Mouse (Mus musculus) testis, adult 2 months (tissue): ENCODE measurements around the gene Srpk2. TPM values are rescaled to one million over a fixed set of nuclear protein-coding genes. Genes with fewer than 3 reads are reported as not detected.
"Not testable (repeated sequence)": the region's sequence is repeated elsewhere in the genome, so short reads cannot be mapped to it uniquely, and the experiment has no call there.

Experiments
- H3K27ac ChIP-seq: fragments of 200-500 bp; 2 replicates; pipeline ENCODE4 v1.5.1; 2012; ENCODE audit warnings: low read depth, low read length; ENCODE audit not compliant: control insufficient read depth, insufficient read depth
- H3K27me3 ChIP-seq: fragments of 200-500 bp; 2 replicates; pipeline ENCODE4 v1.6.1; 2012; ENCODE audit warnings: mild to moderate bottlenecking, low read length, moderate library complexity; ENCODE audit not compliant: control insufficient read depth, insufficient read depth
- H3K36me3 ChIP-seq: fragments of 200-500 bp; 2 replicates; pipeline ENCODE4 v1.6.1; 2012; ENCODE audit warnings: mild to moderate bottlenecking, low read length; ENCODE audit not compliant: control insufficient read depth, insufficient read depth
- H3K4me1 ChIP-seq: fragments of 200-500 bp; 2 replicates; pipeline ENCODE4 v1.6.1; 2012; ENCODE audit warnings: low read length; ENCODE audit not compliant: control insufficient read depth, insufficient read depth
- H3K4me3 ChIP-seq: fragments of 200-500 bp; 2 replicates; pipeline ENCODE4 v1.5.1; 2012; ENCODE audit warnings: low read depth, mild to moderate bottlenecking, low read length, moderate library complexity, mixed read lengths; ENCODE audit not compliant: control insufficient read depth
- CTCF ChIP-seq: fragments of 200-500 bp; IDR thresholded peaks from 2 replicates; pipeline ENCODE4 v1.5.1; 2012; ENCODE audit warnings: low read depth, mild to moderate bottlenecking, inconsistent platforms, low read length, moderate library complexity; ENCODE audit not compliant: control insufficient read depth, insufficient read depth, insufficient replicate concordance
- POLR2A ChIP-seq: fragments of 200-500 bp; IDR thresholded peaks from 2 replicates; pipeline ENCODE4 v1.6.1; 2012; ENCODE audit warnings: low read depth, mild to moderate bottlenecking, inconsistent platforms, low read length, moderate library complexity; ENCODE audit not compliant: control insufficient read depth
- polyA plus RNA-seq: library from polyadenylated mRNA; depleted of rRNA; stranded (reverse); fragments of >200 nt; gene quantifications from 2 replicates; pipeline ENCODE4 v1.2.3, GENCODE M21; 2012

Gene Srpk2
- polyA plus RNA-seq, 1 experiment: 229 TPM

DNA sequence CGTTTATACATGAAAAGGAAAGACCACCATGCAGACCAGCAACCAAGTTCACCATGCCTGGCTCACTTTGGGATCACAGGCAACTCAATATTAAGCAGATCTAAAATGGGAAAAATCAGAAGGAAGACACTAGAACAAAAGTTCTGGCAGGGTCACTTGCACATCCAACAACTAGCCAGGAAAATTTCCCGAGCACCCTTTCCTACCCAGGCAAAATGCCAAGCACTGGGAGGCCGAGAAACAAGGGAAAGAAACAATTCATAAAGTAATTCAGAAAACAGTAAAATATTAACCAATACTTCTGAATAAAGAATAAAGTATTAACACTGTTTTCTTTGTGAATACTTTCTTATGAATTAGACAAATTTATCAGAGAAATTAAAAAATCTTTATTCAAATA is 85.2 kb downstream of the Srpk2 start:
- H3K36me3 ChIP-seq: no peaks in the 10 kb centered on the region
- TF ChIP-seq POLR2A (no peak), CTCF (no peak)
- H3K4me1 ChIP-seq: no peaks in the 10 kb centered on the region
- H3K4me3 ChIP-seq: no peak overlapping the region
- H3K27ac ChIP-seq: no peak overlapping the region
- no peaks in the 10 kb centered on the region for H3K27me3 ChIP-seq

DNA sequence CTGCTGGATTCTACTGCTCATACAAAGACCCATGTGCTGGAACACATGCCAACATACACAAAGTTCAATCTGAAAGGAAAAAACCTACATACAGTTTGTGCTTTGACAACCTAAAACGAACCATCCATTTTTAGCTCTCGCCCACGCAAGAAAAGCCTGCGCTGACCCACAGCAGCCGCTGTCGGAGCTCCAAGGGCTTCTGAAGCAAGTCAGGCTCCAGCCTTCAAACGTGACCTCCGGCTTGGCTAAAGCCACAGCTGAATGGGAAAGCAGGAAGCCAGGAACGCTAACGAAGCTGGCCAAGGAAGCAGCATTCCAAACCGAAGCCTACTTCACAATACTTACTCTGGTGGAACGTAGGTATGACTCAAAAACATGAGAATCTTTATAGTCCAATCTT is 85.9 kb downstream of the Srpk2 start:
- Histone ChIP-seq H3K36me3 (no peaks in the 10 kb centered on the region), H3K4me1 (no peaks in the 10 kb centered on the region), H3K27me3 (no peaks in the 10 kb centered on the region), H3K27ac (no peak overlapping the region), H3K4me3 (no peak overlapping the region)
- TF ChIP-seq POLR2A (no peak), CTCF (no peak)

GRCm38 (mm10) chr5:23597999-23598398 is 86.4 kb downstream of the Srpk2 start:
- H3K27me3 ChIP-seq: no peaks in the 10 kb centered on the region
- TF ChIP-seq POLR2A (no peak), CTCF (no peak)
- no peak overlapping the region for H3K4me3 ChIP-seq
- no peaks in the 10 kb centered on the region for H3K36me3 ChIP-seq
- no peak overlapping the region for H3K27ac ChIP-seq
- H3K4me1 ChIP-seq: no peaks in the 10 kb centered on the region; the same call in 1 of the 2 replicates

- TF ChIP-seq CTCF (no peak), POLR2A (no peak)
- no peaks in the 10 kb centered on the region; the same call in 1 of the 2 replicates for H3K4me1 ChIP-seq
- H3K27ac ChIP-seq: no peak overlapping the region
- no peaks in the 10 kb centered on the region for H3K27me3 ChIP-seq
- H3K36me3 ChIP-seq: no peaks in the 10 kb centered on the region
- H3K4me3 ChIP-seq: no peak overlapping the region
Observed at GRCm38 (mm10) chr5:23597260-23597864, 87.1 kb downstream of the Srpk2 start.

DNA sequence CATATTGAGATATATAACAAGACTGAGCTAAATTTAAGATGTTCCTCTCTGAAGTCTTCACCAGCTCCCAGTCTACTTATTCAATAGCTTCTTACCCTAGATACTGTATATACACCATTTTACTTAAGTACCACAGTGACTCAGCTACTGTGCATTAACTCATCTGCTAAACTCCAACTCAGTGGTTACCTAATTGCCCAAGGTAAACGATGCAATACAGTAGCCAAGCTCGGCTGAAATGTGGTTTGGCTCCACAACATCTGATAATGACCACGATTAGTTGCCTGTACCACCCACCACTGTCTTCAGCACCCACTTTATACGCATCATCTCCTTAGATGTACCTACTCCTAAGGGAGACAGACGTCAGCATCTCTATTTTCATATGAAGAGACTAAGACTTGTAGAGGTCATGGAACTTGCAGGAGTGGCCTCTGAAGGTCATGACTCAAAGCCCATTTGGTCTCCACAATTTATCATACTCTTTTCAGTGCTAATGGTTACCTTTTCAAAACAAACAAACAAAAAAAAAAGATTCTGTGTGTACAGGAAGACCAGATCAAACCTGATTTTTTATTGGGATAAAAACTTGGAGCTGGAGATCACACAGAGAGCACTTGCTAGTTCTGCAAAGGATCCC is 88.0 kb downstream of the Srpk2 start:
- no peak overlapping the region for H3K27ac ChIP-seq
- H3K27me3 ChIP-seq: no peaks in the 10 kb centered on the region
- no peak overlapping the region for H3K4me3 ChIP-seq
- no peaks in the 10 kb centered on the region for H3K36me3 ChIP-seq
- no peaks in the 10 kb centered on the region; the same call in 1 of the 2 replicates for H3K4me1 ChIP-seq
- no peak for TF ChIP-seq POLR2A
- TF ChIP-seq CTCF: no peak

DNA sequence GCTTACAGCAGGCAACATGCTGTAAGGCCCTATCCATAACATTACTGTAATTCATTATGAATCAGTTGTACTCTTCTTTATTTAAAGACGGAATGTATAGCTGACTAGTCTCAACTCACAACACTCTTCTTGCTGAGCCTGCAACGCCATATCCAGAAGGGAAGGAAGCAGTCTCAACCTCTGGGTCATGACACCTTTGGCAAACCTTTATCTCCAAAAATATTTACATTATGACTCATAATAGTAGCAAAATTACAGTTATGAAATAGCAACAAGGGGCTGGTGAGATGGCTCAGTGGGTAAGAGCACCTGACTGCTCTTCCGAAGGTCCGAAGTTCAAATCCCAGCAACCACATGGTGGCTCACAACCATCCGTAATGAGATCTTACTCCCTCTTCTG is 94.1 kb downstream of the Srpk2 start:
- not testable (repeated sequence) for H3K27me3 ChIP-seq, H3K4me3 ChIP-seq

DNA sequence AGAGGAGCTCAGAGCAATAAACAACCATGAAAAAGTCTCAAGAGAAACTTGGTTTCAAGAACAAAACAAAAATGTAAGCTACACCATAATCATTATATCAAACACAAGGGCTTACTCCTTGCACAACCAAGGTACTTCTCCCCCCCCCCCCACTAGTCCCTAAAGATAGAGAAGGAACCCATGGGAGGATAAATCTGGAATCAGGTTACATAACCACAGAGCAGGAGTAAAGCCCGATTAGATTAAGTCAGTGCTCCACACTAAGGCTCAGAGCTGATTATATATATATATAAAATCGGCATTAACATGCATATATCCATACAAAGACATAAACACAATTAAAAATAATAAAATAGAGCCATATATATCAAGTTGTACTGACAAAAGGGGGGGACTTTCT is 96.8 kb downstream of the Srpk2 start:
- Histone ChIP-seq H3K4me3 (no peak overlapping the region), H3K36me3 (no peaks in the 10 kb centered on the region), H3K27ac (no peak overlapping the region), H3K27me3 (no peaks in the 10 kb centered on the region), H3K4me1 (no peaks in the 10 kb centered on the region)
- TF ChIP-seq CTCF (no peak), POLR2A (no peak)

More for the DNA sequence above, 94.1 kb downstream of the Srpk2 start:
- H3K4me1 ChIP-seq, H3K27ac ChIP-seq, H3K36me3 ChIP-seq: not testable (repeated sequence)

DNA sequence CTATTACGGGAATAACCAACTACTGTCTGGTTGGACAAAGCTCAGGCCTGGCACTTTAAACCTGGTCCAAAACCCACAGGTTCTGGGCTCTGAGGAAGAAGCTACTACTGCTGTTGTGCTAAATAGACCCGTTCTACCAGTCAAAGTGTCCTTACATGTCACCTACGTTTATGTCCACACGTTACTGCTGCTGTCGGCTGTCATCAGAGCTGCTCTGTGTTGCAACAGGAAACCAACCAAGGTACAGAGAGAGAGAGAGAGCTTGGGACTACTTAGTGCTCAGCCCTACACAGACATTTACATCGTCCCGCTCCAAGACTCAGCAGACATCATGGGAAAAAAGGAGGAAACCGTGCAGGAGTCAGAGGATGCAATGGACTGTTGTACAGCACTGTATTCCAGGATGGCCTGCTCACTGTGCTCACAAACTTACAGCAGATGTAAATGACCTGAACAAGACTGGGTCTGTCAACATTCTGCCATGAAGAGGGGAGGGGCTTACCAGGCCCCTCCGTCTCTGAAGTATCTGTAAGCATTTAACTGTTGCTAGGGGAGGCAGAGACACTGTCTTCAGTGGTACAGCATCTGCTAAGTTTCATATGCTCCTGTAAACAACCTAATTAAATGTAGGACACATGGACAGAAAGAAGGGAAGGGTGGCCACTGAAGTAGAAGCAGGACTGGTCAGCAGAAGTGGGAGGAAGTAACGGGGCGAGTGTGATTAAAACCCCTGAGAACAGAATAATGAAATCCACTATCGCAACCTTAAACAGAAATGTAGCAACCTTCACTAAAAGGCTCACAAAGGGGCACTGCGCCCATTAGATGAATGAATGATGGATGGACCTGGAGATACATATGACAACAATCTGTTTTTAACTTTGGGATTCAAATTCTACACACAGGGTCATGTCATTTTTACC is 97.6 kb downstream of the Srpk2 start:
- no peak for TF ChIP-seq POLR2A
- no peak for TF ChIP-seq CTCF
- no peaks in the 10 kb centered on the region for H3K27me3 ChIP-seq
- no peak overlapping the region for H3K27ac ChIP-seq
- H3K4me1 ChIP-seq: no peaks in the 10 kb centered on the region
- no peaks in the 10 kb centered on the region for H3K36me3 ChIP-seq
- H3K4me3 ChIP-seq: no peak overlapping the region
